Mouse (Mus musculus) cerebellum, postnatal 4 days (tissue): ENCODE results near the gene Ercc6.

Experiments used
- DNase-seq, 2 experiments: peaks; one replicate each; pipeline ENCODE4 v3.0.0; 2022; ENCODE audit warnings: low spot score in 2 of 2, mixed read lengths in 1 of 2

Ercc6 gene

DNA sequence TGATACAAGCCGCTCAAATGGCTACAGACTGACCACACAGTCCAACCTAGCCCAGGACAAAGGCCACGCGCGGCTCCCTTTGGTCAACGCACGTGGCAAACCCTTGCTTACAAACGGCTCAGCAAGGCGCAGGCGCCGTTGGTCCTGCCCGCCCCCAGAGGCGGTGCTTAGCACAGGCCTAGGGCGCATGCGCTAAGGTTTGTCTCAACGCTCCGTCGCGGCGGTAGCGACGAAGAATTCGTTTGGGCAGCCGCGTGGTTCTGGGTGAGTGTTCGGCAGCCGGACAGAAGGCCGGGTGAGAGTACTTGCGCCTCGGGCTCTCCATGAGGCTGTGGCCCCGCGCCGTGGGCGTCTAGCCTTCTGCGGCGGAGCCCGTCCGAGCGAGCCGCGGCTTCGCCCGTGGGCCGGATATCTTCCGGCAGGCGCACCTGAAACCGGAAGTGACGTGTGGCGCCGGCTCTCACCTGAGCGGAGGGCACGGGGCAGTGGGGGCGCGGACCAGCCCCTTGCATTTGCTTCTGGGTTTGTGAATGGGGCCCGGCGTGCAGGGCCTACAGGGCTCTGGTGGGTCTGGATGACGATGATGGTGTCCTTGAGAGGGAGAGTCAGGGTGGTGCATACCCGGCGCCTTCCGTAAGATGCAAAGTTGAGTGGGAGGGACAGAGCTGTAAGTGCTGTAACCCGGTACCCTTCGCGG, at the start of gene Ercc6:
TSS of gene Ercc6 (plus strand) at position 186 of the 697 bp plus-strand sequence.
- peak; percentile 88 to 94 for DNase-seq

GRCm38 (mm10) chr14:32464601-32465505, 48.5 kb upstream of the Ercc6 start, which contains the start of gene Slc18a3:
Slc18a3 (minus strand) TSS chr14:32464850.
- no peak for DNase-seq

- no peak for DNase-seq
Observed at GRCm38 (mm10) chr14:32465506-32465870, 47.8 kb upstream of the Ercc6 start.

DNA sequence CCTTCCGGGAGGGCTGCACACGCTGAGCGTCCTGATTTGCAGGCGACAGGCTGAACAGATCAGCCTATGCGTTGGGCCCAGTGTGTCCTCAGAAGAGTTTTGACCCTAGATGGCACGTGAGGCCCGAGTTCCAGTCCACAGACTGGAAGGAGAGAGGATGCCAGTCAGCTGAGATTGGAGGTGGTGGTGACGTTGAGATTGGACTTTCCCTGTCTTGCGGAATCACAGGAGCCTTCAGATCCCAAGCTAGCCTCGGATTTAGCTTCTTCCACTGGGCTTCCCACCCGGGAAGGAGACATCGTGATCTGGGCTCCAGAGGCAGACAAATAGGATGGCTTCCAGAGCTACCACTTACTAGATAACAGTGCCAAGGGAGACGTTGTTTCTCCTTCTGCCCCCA, 47.4 kb upstream of the Ercc6 start, which contains the start of gene Chat:
TSS of gene Chat (minus strand) at position 101 of the 400 bp plus-strand sequence.
- no peak for DNase-seq

DNA sequence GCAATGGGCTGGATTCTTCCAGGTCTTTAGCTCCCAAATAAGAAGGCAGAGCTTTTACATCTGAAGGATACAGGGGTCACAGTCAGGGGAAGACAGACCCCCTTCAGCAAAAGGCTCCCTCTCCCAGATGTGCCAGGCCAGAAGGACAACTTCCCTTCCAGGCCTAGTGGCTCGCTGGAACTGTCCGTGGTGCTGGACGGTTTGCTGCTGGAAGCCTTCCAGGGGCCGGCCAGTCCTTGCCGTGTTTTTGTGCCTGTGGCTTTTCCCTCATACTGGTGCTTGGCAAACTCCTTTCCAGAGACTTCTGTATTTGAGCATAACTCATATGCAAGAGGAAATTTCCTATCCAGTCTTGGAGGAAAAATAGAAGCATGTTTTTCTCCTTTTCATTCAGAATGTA, 45.7 kb upstream of the Ercc6 start:
- peak in 1 of 2 experiments; percentile 26 for DNase-seq

GRCm38 (mm10) chr14:32472996-32473395, 40.3 kb upstream of the Ercc6 start:
- DNase-seq: peak in 1 of 2 experiments; percentile 73

DNA sequence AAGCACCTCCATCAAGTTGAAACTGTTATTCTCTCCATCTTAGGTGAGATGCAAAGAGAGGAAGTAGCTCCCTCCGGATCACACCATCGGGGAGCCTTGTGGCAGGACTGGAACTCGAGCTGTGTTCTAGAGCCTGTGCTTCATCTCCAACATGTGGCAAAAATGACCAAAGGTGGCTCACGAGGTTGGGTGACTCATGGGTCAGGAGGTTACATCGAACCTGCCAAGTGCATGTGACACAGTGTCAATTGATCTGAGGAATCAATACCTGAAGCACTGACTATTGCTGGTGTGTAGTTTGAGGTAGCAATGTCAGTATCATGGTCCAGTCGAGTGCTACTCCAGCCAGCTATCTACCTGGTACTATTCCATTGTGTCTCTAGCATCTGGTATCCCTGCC, 36.8 kb upstream of the Ercc6 start:
- DNase-seq: no peak

GRCm38 (mm10) chr14:32477581-32477980, 35.7 kb upstream of the Ercc6 start:
- DNase-seq: no peak

DNA sequence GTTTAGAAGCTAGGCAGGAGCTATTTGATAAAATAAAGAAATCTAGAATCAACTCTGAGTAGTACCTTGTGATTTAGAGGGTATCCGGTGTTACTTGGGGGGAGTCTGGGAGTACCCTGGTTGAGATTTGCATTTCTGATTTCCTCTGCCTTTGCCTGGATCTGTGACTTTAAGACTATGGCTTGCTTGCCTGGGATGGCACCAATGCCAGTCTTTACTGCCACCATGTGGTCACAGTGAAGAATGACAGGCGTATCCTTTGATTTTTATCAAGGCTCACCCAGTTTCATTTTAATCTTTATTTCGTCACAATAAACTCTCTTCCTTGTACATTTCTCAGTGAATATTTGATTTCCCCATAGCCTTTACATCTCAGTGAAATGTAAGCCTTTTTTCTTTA, 31.3 kb upstream of the Ercc6 start:
- no peak for DNase-seq

DNA sequence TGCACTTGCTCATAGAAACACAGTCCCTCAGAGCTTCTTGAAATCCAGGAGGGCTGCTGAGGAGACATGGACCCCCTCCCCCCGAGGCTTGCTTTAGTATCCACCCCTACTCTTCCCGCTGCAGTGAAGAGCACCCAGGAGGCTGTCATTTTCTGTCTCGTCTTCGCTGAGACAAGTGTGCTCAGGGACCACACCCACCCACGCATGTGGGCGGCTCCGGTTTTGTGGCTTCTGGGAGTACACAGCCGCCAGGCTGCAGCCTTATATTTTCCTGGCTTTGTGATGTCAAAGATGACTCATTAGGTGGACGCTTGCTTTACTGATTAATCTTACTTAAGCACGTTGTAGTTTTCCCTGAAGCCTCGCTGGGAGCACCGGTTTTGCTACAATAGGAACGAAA, 20.8 kb upstream of the Ercc6 start:
- no peak for DNase-seq

GRCm38 (mm10) chr14:32496115-32496850, 17.0 kb upstream of the Ercc6 start:
- no peak for DNase-seq

DNA sequence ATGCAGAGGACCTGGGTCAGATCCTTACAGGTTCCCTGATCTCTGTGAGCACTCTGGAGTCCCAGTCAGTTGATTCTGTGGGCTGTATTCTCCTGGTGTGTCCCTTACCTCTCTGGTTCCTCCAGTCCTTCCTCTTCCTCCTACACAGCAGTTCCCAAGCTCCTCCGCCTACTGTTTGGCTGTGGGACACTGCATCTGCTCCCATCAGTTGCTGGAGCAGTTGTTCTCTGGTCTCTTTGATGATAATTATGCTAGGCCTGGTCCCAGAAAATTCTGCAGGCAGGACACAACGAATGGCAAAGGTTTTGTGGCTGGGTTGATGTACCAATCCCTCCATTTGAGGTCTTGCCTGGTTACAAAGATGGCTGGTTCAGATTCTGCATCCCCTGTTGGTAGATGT, 12.0 kb upstream of the Ercc6 start:
- DNase-seq: no peak

GRCm38 (mm10) chr14:32502764-32503688, 10.3 kb upstream of the Ercc6 start:
- DNase-seq: no peak

DNA sequence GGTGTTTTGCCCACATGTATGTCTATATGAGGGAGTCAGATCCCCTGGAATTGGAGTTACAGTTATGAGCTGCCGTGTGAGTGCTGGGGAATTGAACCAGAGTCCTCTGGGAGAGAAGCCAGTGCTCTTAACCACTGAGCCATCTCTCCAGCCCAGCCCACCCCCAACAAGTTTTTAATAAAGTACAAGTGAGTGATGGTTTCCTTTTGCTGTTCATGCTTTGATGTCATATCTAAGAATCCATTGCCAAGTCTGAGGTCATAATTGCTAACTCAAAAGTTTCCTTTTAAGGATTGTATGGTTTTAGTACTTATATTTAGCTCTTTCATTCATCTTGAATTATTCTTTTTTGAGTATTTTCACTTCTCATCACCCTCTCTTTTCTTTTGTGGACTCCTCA, 9.4 kb upstream of the Ercc6 start:
- DNase-seq: no peak

DNA sequence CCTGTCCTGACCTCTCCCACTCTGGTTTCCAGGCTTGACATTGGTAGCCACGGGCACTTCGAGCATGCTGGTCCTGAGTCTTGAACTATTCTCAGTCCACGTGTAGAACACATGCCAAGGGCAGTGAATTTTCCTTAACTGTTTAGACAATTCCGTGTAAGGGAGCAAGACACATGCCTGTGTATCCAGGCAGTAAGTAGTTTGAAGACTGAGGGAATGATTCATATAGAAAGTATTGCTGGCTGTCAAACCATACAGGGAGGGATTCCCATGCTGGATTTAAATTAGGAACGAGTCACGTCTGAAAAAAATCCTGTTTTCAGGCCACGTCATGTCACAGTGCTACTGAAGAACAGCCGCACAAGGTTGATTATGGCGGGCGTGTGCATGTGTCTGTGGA, 7.0 kb upstream of the Ercc6 start:
- DNase-seq: no peak

GRCm38 (mm10) chr14:32507216-32507615, 6.1 kb upstream of the Ercc6 start:
- no peak for DNase-seq

DNA sequence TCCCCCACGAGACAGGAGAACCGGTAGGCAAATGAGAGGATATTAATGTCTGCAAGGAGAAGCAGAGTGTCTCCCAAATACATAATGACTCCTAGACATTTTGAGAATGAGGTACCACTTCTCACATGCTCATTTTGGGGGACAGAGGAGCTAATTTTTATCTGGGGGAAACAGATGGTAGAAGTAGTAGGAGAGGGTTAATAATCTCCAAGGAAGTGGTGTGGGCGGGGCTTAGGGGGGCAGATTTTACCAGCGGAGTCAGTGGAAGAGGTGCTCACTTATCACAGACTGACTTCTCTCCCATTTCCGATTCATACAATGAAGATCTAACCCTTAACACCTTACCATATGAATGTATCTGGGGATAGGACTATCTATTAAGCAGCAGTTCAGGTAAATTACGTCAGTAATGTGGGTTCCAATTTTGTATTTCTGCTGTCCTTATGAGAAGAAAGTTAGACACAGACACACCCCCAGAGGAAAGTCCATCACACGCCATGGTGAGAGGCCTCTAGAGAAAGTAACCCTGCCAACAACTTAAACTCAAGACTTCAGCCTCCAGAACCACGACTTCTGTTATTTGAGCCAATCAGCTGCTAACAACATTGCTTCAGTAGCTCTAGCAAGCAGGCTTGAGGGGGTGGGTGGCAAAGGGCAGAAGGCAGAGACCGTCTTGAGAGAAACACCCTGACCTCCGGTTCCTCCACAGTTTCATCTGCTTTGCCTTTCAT, 5.1 kb upstream of the Ercc6 start:
- DNase-seq: no peak

GRCm38 (mm10) chr14:32509443-32509961, 3.8 kb upstream of the Ercc6 start:
- DNase-seq: no peak

DNA sequence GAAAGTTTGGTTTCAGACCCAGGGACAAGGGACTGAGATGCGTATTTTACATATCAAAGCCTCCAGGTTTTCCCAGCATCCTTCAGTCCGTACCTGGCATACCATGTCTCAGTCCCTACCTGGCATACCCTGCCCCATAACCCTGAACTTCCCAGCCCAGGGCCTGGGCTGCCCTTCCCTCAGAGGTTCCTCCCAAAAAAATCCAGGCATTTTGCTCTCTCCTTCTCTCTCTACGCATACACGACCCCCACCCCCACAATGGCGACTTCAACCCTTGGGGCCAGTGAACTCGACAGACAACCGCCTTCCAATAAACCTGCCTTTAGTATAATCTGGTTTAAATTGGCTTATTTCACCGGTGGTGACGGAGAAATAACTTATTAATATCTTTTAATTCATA, 409 bp upstream of the Ercc6 start:
- DNase-seq: no peak

DNA sequence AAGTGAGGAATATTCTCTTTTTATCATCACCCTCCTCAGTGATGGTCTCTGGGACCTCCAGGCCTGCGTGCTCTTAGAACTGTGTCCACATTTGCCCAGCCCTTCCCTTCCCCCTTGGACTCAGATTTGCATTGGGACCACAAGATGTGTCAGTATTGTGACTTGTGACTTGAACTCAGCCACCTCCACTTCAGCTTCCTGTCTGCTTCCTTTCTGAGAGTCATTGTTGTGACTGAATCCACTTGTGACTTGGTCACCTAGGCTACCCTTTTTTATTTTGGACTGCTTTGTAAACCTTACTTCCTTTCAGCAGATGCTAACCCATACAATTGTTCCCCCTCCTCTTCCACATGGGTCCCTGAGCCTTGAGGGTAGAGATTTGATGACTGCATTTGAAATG, 2.8 kb downstream of the Ercc6 start:
- DNase-seq: no peak
